Comparison of ENCODE assay signal across 16 mouse cellular contexts in genomic region chr3:95907613-95908012, GRCm38 (mm10). TPM values are rescaled to one million over a fixed set of nuclear protein-coding genes. Genes with fewer than 3 reads are reported as not detected.
"Had no signal": no experiment of that assay in that cellular context is flagged by ENCODE, and none has a peak within 500 bp of the region (broad histone marks: within the 10 kb centered on the region; RNA-seq: fewer than 3 reads in every experiment).

No protein-coding gene starts in this region.

- H3K9me3 ChIP-seq: limb, embryonic 15.5 days; midbrain, embryonic 13.5 days; neural tube, embryonic 13.5 days had no signal

- H3K4me3 ChIP-seq: myocyte; neural tube, embryonic 13.5 days had no signal

- H3K9ac ChIP-seq: limb, embryonic 15.5 days; liver, embryonic 14.5 days; liver, postnatal 0 days; lung, embryonic 14.5 days; midbrain, embryonic 13.5 days; neural tube, embryonic 13.5 days had no signal

- H3K36me3 ChIP-seq: limb, embryonic 15.5 days; midbrain, embryonic 13.5 days; neural tube, embryonic 13.5 days had no signal

- ATAC-seq: intestine, postnatal 0 days; liver, postnatal 0 days; lung, postnatal 0 days; midbrain, embryonic 13.5 days; midbrain, embryonic 16.5 days had no signal

- H3K27ac ChIP-seq: kidney, postnatal 0 days; limb, embryonic 15.5 days; liver, embryonic 14.5 days; macrophage; midbrain, embryonic 13.5 days; neural tube, embryonic 13.5 days; stomach, postnatal 0 days had no signal

RNA-seq across cellular contexts. Expression of gene Car14, which starts 3.1 kb away (rescaled TPM):
- total RNA-seq: megakaryocyte, adult 5-6 weeks; monocyte, adult 5-6 weeks; neutrophil, adult 5-6 weeks had no signal
- polyA plus RNA-seq: macrophage had no signal
